ENCODE assay signal across 23 mouse cellular contexts in the genomic region with DNA sequence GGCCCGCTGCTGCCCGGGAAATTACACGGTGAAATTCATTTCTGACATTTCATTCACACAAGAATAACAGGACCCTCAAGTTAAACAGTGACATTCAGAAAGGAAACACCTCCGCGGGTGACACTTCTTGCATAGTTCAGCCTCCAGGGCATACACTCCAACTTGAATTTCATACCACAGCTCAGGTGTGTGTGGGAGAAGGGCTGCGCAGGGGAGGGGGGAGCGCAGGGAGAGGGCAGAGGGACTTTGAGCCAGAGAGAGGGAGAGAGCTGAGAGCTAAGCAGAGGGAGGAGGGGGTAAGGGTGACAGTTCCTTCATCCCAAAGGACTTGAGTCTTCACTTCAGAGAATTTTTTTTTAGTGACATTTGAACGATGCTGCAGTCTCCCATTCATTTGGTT.
DNase-seq lines count a peak whose midpoint lies in the region; ATAC-seq lines count a peak whose summit lies in the region.
"Had no signal": no experiment of that assay in that cellular context is flagged by ENCODE, and none has a peak within 500 bp of the region (broad histone marks: within the 10 kb centered on the region; RNA-seq: fewer than 3 reads in every experiment).

No protein-coding gene starts in this region.

- peaks cover 3% of the 10 kb centered on the region; the same call in 1 of the 2 replicates for H3K9me3 ChIP-seq in forebrain, embryonic 10.5 days
- H3K9me3 ChIP-seq in forebrain, embryonic 13.5 days (replicated peaks) = no peaks in the 10 kb centered on the region
- no peaks in the 10 kb centered on the region for H3K9me3 ChIP-seq in midbrain, embryonic 10.5 days (replicated peaks)
- H3K9me3 ChIP-seq in midbrain, embryonic 15.5 days = no peaks in the 10 kb centered on the region
- no peaks in the 10 kb centered on the region for H3K9me3 ChIP-seq in embryonic facial prominence, embryonic 11.5 days (replicated peaks; ENCODE audit: control insufficient read depth, low read length)
- H3K9me3 ChIP-seq: heart, embryonic 13.5 days; hindbrain, embryonic 13.5 days; liver, embryonic 13.5 days; midbrain, embryonic 12.5 days; stomach, embryonic 15.5 days had no signal

- no peak for ATAC-seq in forebrain, embryonic 13.5 days
- ATAC-seq in midbrain, embryonic 15.5 days (replicated peaks) = no peak
- no peak for ATAC-seq in embryonic facial prominence, embryonic 11.5 days (replicated peaks; ENCODE audit: insufficient number of reproducible peaks, low FRiP score, low TSS enrichment, low read depth)
- ATAC-seq: forebrain, postnatal 0 days; inflammation-experienced regulatory T-cells, adult 6 months had no signal

- peaks cover 9% of the 10 kb centered on the region for H3K27me3 ChIP-seq in forebrain, embryonic 10.5 days (ENCODE audit: poor library complexity, severe bottlenecking)
- H3K27me3 ChIP-seq in forebrain, embryonic 13.5 days = no peaks in the 10 kb centered on the region
- no peaks in the 10 kb centered on the region for H3K27me3 ChIP-seq in midbrain, embryonic 10.5 days (ENCODE audit: low read depth, poor library complexity, severe bottlenecking)
- H3K27me3 ChIP-seq in midbrain, embryonic 15.5 days (replicated peaks) = no peaks in the 10 kb centered on the region
- H3K27me3 ChIP-seq in embryonic facial prominence, embryonic 11.5 days (ENCODE audit: control insufficient read depth, insufficient read depth, low read length) = no peaks in the 10 kb centered on the region
- H3K27me3 ChIP-seq: heart, embryonic 13.5 days; hindbrain, embryonic 13.5 days; liver, embryonic 13.5 days; midbrain, embryonic 12.5 days; stomach, embryonic 15.5 days had no signal

- peak overlapping the region; percentile 17; the same call in 1 of the 2 replicates for H3K27ac ChIP-seq in forebrain, embryonic 10.5 days
- H3K27ac ChIP-seq in forebrain, embryonic 13.5 days = no peak overlapping the region
- peak overlapping the region; percentile 63; the same call in 1 of the 2 replicates for H3K27ac ChIP-seq in midbrain, embryonic 10.5 days (replicated peaks)
- no peak overlapping the region for H3K27ac ChIP-seq in midbrain, embryonic 15.5 days
- H3K27ac ChIP-seq in embryonic facial prominence, embryonic 11.5 days (replicated peaks; ENCODE audit: low read depth, low read length) = no peak overlapping the region
- H3K27ac ChIP-seq: heart, embryonic 13.5 days; hindbrain, embryonic 13.5 days; liver, embryonic 13.5 days; midbrain, embryonic 12.5 days; stomach, embryonic 15.5 days had no signal

- H3K4me1 ChIP-seq in forebrain, embryonic 10.5 days = peaks cover 14% of the 10 kb centered on the region
- H3K4me1 ChIP-seq in forebrain, embryonic 13.5 days = peaks cover 3% of the 10 kb centered on the region; the same call in 1 of the 2 replicates
- peaks cover 26% of the 10 kb centered on the region for H3K4me1 ChIP-seq in midbrain, embryonic 10.5 days
- peaks cover 13% of the 10 kb centered on the region for H3K4me1 ChIP-seq in midbrain, embryonic 15.5 days
- no peaks in the 10 kb centered on the region for H3K4me1 ChIP-seq in embryonic facial prominence, embryonic 11.5 days (ENCODE audit: control insufficient read depth, insufficient read depth, low read length)
- H3K4me1 ChIP-seq: heart, embryonic 13.5 days; liver, embryonic 13.5 days; stomach, embryonic 15.5 days had no signal

- intact Hi-C loops in left cerebral cortex, postnatal 10 days (cut with DNase I) = no loop called here

- no peaks in the 10 kb centered on the region for H3K36me3 ChIP-seq in forebrain, embryonic 10.5 days (replicated peaks)
- H3K36me3 ChIP-seq in forebrain, embryonic 13.5 days (ENCODE audit: poor library complexity, severe bottlenecking) = no peaks in the 10 kb centered on the region
- no peaks in the 10 kb centered on the region for H3K36me3 ChIP-seq in midbrain, embryonic 10.5 days
- no peaks in the 10 kb centered on the region for H3K36me3 ChIP-seq in midbrain, embryonic 15.5 days (replicated peaks)
- H3K36me3 ChIP-seq in embryonic facial prominence, embryonic 11.5 days (replicated peaks; ENCODE audit: control insufficient read depth, insufficient read depth, low read depth, low read length) = no peaks in the 10 kb centered on the region
- H3K36me3 ChIP-seq: heart, embryonic 13.5 days; hindbrain, embryonic 13.5 days; liver, embryonic 13.5 days; midbrain, embryonic 12.5 days; stomach, embryonic 15.5 days had no signal

- DNase-seq in forebrain, embryonic 10.5 days (ENCODE audit: extremely low spot score, low spot score) = no peak
- no peak for DNase-seq in midbrain, embryonic 10.5 days (ENCODE audit: low spot score)
- DNase-seq in embryonic facial prominence, embryonic 11.5 days (ENCODE audit: low spot score) = peak; percentile 26
- DNase-seq in kidney, postnatal 4 days = peak; percentile 23 to 45
- DNase-seq in left cerebral cortex, postnatal 10 days (ENCODE audit: extremely low spot score in 1 of 2, low spot score in 2 of 2) = no peak
- DNase-seq: adrenal gland, postnatal 36 days; cerebellum, adult 11 months; cerebellum, adult 9-11 months; forebrain, postnatal 0 days; gastrocnemius, postnatal 14 days; heart, adult 18-20 months; heart, postnatal 14 days; liver, embryonic 13.5 days; lung, adult 2 months; lung, postnatal 14 days; thymus, postnatal 36 days had no signal

- no peak overlapping the region for H3K4me3 ChIP-seq in forebrain, embryonic 10.5 days
- no peak overlapping the region for H3K4me3 ChIP-seq in forebrain, embryonic 13.5 days
- H3K4me3 ChIP-seq in midbrain, embryonic 10.5 days = no peak overlapping the region
- H3K4me3 ChIP-seq in midbrain, embryonic 15.5 days = no peak overlapping the region
- no peak overlapping the region for H3K4me3 ChIP-seq in embryonic facial prominence, embryonic 11.5 days (ENCODE audit: low read depth, low read length)
- H3K4me3 ChIP-seq: heart, embryonic 13.5 days; hindbrain, embryonic 13.5 days; liver, embryonic 13.5 days; midbrain, embryonic 12.5 days; stomach, embryonic 15.5 days had no signal

- no peak overlapping the region for H3K4me2 ChIP-seq in forebrain, embryonic 13.5 days
- no peak overlapping the region for H3K4me2 ChIP-seq in midbrain, embryonic 15.5 days
- no peak overlapping the region for H3K4me2 ChIP-seq in embryonic facial prominence, embryonic 11.5 days (ENCODE audit: low read depth, low read length)
- H3K4me2 ChIP-seq: heart, embryonic 13.5 days; hindbrain, embryonic 13.5 days; liver, embryonic 13.5 days; midbrain, embryonic 12.5 days; stomach, embryonic 15.5 days had no signal

- H3K9ac ChIP-seq in forebrain, embryonic 13.5 days = no peak overlapping the region
- H3K9ac ChIP-seq in midbrain, embryonic 15.5 days = no peak overlapping the region
- no peak overlapping the region for H3K9ac ChIP-seq in embryonic facial prominence, embryonic 11.5 days (replicated peaks; ENCODE audit: low read length)
- H3K9ac ChIP-seq: forebrain, postnatal 0 days; heart, embryonic 13.5 days; hindbrain, embryonic 13.5 days; liver, embryonic 13.5 days; midbrain, embryonic 12.5 days; stomach, embryonic 15.5 days had no signal

- 69% methylated on average over 8 of the region's 8 CpGs for WGBS in forebrain, embryonic 10.5 days
- 59% methylated on average over 8 of the region's 8 CpGs for WGBS in forebrain, embryonic 13.5 days
- WGBS in midbrain, embryonic 10.5 days = 80% methylated on average over 8 of the region's 8 CpGs
- WGBS in midbrain, embryonic 15.5 days = 42% methylated on average over 8 of the region's 8 CpGs
- WGBS in embryonic facial prominence, embryonic 11.5 days = 48% methylated on average over 8 of the region's 8 CpGs

Comparison
In these comparisons a context has a peak if more than half of its experiments do, and no peak if none do; other contexts are left out.
1. H3K27ac ChIP-seq: peak in forebrain, embryonic 10.5 days (single experiment) and midbrain, embryonic 10.5 days (single experiment); none in forebrain, embryonic 13.5 days (single experiment), midbrain, embryonic 15.5 days (single experiment) and embryonic facial prominence, embryonic 11.5 days (single experiment).
2. DNase-seq: peak in embryonic facial prominence, embryonic 11.5 days (single experiment) and kidney, postnatal 4 days (2 of 2); none in forebrain, embryonic 10.5 days (single experiment), midbrain, embryonic 10.5 days (single experiment) and left cerebral cortex, postnatal 10 days (0 of 2).